Mouse (Mus musculus) cerebellum, adult (tissue): ENCODE results near the gene Gucy2d.

ENCODE experiments used
- ATAC-seq: cut with Nextera tagmentation; 2 replicates; pipeline ENCODE4 v1.9.2; 2017; ENCODE audit warnings: mild to moderate bottlenecking, moderate library complexity, mixed read lengths; ENCODE audit not compliant: insufficient number of reproducible peaks, low FRiP score, low TSS enrichment

The Gucy2d gene

DNA sequence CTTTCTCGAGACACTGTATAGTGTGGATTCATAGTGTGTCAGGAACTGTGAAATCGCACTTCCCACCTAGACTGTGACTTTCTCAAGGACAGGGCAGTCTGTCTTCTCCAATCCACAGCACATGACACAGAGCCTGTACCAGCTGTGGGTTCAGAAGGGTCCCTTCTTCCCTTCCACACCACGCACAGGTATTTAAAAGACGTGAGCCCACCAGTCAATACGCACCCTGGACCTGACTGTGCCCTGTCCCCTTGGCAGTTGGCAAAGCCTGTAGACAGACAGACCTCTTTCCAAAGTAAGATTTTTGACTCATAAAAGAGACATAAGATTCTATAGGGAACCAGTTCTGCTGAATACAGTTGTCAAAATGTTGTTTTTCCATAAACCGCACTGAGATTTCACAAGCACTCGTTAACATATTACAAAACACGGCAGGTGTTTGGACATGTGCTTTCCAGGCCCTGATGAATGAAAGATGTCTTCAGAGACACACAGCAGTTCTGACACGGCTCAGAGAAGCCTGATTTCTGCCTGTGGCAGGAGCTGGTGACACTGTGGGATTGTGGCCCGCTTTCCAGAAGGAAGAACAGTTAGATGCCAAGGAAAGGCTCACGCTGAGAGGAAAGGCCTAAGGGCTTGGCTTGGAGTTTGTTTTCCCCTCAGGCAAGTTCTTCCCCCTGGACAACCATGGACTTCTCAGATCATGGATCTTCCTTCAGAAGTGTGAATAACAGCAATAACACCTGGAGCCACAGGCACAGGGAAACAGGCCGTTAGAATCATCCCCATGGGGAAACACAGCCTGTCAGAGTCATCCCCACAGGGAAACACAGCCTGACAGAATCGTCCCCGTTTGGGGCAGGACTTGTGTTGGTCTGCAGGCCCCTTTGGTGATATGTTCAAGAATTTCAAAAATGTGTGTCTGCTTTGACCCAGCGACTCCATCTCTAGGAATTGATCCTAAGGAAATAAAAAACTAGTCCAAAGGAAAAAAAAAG, 71.0 kb downstream of the Gucy2d start:
- ATAC-seq: no peak

DNA sequence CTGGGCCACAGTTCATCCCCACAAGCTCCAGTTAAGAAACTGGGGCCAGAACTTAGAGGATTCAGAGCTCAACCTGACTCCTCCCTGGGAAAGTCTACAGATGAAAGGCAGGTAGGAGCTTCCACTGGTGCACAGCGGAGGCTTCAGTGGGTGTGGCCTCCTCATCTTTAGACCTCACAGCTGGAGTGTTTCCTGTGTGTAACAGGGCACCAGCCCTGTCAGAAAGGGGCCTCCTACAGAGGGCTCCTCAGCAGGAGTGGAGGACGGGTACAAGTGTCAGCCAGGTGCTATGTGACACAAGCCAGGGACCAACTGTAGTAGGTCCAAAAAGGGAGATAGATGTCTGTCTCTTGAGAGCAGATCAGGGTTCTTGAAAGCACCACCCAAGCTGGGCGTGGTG, 73.0 kb downstream of the Gucy2d start:
- ATAC-seq: no peak

GRCm38 (mm10) chr7:98522576-98522975, 82.4 kb downstream of the Gucy2d start:
- no peak for ATAC-seq

GRCm38 (mm10) chr7:98523070-98523812, 83.0 kb downstream of the Gucy2d start:
- peak; percentile 36; the same call in 1 of the 2 replicates for ATAC-seq

DNA sequence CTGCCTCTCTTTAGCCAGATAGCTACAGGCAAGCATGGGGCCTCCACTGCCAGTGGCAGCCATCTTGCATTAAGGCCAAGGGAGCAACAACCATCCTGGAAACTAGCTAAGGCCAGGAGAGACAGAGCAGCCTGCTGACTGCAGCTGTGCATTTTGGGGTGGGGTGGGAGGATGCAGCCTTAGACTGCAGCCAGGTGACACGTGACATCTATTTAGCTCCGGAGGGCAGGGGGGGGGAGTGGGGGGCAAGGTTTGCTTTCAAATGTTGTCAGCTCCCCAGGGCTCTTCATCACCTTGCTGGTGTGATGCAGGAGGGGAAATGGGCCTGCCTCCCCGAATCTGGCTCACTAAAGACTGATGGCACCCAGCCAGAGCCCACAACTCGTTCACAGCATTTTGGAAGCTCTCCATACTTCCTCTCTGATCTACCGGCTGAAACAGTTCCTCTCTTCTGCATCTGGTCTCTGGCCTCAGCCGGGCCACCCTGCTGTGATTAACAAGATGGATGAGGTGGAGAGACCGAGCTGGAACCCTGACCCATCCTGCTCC, 83.7 kb downstream of the Gucy2d start:
- no peak for ATAC-seq

GRCm38 (mm10) chr7:98524401-98524800, 84.2 kb downstream of the Gucy2d start:
- no peak for ATAC-seq

DNA sequence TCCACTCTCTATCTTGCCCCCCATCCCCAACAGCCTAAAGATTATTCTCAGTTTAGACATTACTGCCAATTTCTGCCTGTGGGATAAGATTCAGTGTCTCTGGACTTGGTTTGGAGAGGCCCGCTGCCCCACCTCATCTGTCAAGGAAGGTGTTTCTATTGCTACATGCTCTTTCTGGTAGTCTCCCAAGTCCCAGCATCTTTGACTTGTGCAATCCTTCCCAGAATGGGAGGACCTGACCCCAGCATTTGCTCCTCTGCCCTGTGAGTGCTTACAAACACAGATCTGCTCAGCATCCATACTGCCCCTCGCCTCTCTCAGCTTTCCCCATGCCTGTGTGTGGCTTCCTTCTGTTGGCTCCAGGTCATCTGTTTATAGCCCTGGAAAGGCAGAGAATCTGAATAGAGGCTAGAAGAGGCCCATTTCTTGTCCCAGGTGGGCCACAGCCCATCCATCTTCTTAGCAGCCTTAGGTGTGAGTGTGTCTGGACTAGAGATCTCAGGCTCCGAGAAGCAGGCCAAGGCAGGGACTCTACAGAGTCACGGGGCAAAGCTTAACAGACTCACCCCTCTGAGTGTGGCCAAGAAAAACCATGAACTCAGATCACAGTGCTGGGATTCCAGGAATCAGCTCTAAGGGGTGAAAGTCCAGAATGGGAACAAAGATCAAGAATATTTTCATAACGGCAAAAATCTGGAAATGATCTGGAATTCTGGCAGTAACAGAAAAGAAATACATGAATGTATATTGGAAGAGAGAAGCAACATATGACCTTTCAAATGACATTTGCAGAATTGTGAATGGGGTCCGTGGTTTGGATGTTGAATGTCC, 84.9 kb downstream of the Gucy2d start:
- no peak for ATAC-seq
